Mouse (Mus musculus) c-Kit-positive CD71-positive TER-119-positive erythroid progenitor cells, embryonic 14.5 days (primary cell): ENCODE results near the gene Gm3286.
"Not testable (repeated sequence)": the region's sequence is repeated elsewhere in the genome, so short reads cannot be mapped to it uniquely, and the experiment has no call there.

ENCODE experiments used
- DNase-seq: peaks from one replicate; pipeline ENCODE4 v3.0.0-alpha.2; 2013; ENCODE audit warnings: low spot score

Gm3286 gene

GRCm38 (mm10) chr5:95510458-95510857 lies at the start of gene Gm3286:
Gene Gm3286, plus strand, starts transcription at chr5:95510758.
- DNase-seq = not testable (repeated sequence)
